Mouse (Mus musculus) layer of hippocampus, adult 2 months (tissue): Measurements from ENCODE around the gene Eif4b. TPM values are rescaled to one million over a fixed set of nuclear protein-coding genes. Genes with fewer than 3 reads are reported as not detected.

Experiments
- DNase-seq, 2 experiments: peaks; one replicate each; pipeline ENCODE4 v3.0.0; 2022; ENCODE audit warnings: low spot score in 2 of 2
- H3K27ac ChIP-seq: fragments of 200-600 bp; 2 replicates; pipeline ENCODE4 v1.8.1; 2022
- H3K4me3 ChIP-seq: fragments of 200-600 bp; 2 replicates; pipeline ENCODE4 v1.8.1; 2022; ENCODE audit warnings: mild to moderate bottlenecking
- CTCF ChIP-seq: fragments of 200-600 bp; conservative IDR thresholded peaks from 2 replicates; pipeline ENCODE4 v1.8.1; 2022; ENCODE audit warnings: antibody characterized with exemption, mild to moderate bottlenecking, moderate library complexity
- total RNA-seq, 2 experiments: library from RNA; stranded (reverse); gene quantifications; 2 replicates each; pipeline ENCODE4 v1.2.3; 2021

The Eif4b gene
- total RNA-seq, 2 experiments from 2014 or later: 196 to 199 TPM

- TF ChIP-seq CTCF: peak; percentile 54
- Histone ChIP-seq H3K27ac (no peak overlapping the region), H3K4me3 (no peak overlapping the region)
- no peak for DNase-seq
These were observed 6.9 kb downstream of the Eif4b start for GRCm38 (mm10) chr15:102080429-102080828.

GRCm38 (mm10) chr15:102082148-102082547 is 8.6 kb downstream of the Eif4b start:
- Histone ChIP-seq H3K27ac (no peak overlapping the region), H3K4me3 (no peak overlapping the region)
- TF ChIP-seq CTCF: no peak
- DNase-seq: no peak

- no peak for TF ChIP-seq CTCF
- no peak overlapping the region for H3K4me3 ChIP-seq
- DNase-seq: no peak
- H3K27ac ChIP-seq: no peak overlapping the region
These were observed 9.5 kb downstream of the Eif4b start for GRCm38 (mm10) chr15:102083028-102083427.

GRCm38 (mm10) chr15:102089914-102090585 is 16.5 kb downstream of the Eif4b start:
- Histone ChIP-seq H3K4me3 (no peak overlapping the region), H3K27ac (no peak overlapping the region)
- TF ChIP-seq CTCF: no peak
- no peak for DNase-seq

GRCm38 (mm10) chr15:102091063-102091679 is 17.6 kb downstream of the Eif4b start:
- H3K4me3 ChIP-seq: no peak overlapping the region
- no peak overlapping the region for H3K27ac ChIP-seq
- TF ChIP-seq CTCF: no peak
- no peak for DNase-seq

GRCm38 (mm10) chr15:102091688-102092087 is 18.1 kb downstream of the Eif4b start:
- H3K4me3 ChIP-seq: no peak overlapping the region
- DNase-seq: no peak
- H3K27ac ChIP-seq: no peak overlapping the region
- no peak for TF ChIP-seq CTCF

- no peak for TF ChIP-seq CTCF
- DNase-seq: no peak
- H3K4me3 ChIP-seq: no peak overlapping the region
- H3K27ac ChIP-seq: no peak overlapping the region
These were observed 18.6 kb downstream of the Eif4b start for GRCm38 (mm10) chr15:102092222-102092621.

GRCm38 (mm10) chr15:102094157-102094556 is 20.6 kb downstream of the Eif4b start:
- no peak overlapping the region for H3K27ac ChIP-seq
- no peak for DNase-seq
- peak; percentile 38 for TF ChIP-seq CTCF
- H3K4me3 ChIP-seq: no peak overlapping the region

GRCm38 (mm10) chr15:102094988-102095387 is 21.4 kb downstream of the Eif4b start:
- no peak for DNase-seq

GRCm38 (mm10) chr15:102097147-102097915 is 23.8 kb downstream of the Eif4b start:
- DNase-seq: no peak
- no peak for TF ChIP-seq CTCF
- H3K27ac ChIP-seq: peak overlapping the region; percentile 55; the same call in 1 of the 2 replicates
- no peak overlapping the region for H3K4me3 ChIP-seq

More at GRCm38 (mm10) chr15:102094988-102095387, 21.4 kb downstream of the Eif4b start:
- TF ChIP-seq CTCF: no peak
- Histone ChIP-seq H3K4me3 (no peak overlapping the region), H3K27ac (no peak overlapping the region)

GRCm38 (mm10) chr15:102097991-102098555 is 24.5 kb downstream of the Eif4b start:
- Histone ChIP-seq H3K4me3 (no peak overlapping the region), H3K27ac (peak overlapping the region; percentile 55; the same call in 1 of the 2 replicates)
- DNase-seq: no peak
- no peak for TF ChIP-seq CTCF

GRCm38 (mm10) chr15:102099260-102099659 is 25.7 kb downstream of the Eif4b start:
- DNase-seq: no peak
- peak overlapping the region; percentile 89; the same call in 1 of the 2 replicates for H3K27ac ChIP-seq
- peak overlapping the region; percentile 60; the same call in 1 of the 2 replicates for H3K4me3 ChIP-seq
- TF ChIP-seq CTCF: no peak

- no peak for TF ChIP-seq CTCF
- H3K4me3 ChIP-seq: peak overlapping the region; percentile 60
- peak overlapping the region; percentile 89 for H3K27ac ChIP-seq
- no peak for DNase-seq
These were observed 26.2 kb downstream of the Eif4b start for GRCm38 (mm10) chr15:102099771-102100160.
